Mouse (Mus musculus) bone marrow, adult 2 months (tissue): Measurements from ENCODE around the gene Ackr4.

Experiments
- CTCF ChIP-seq: fragments of 200-500 bp; IDR thresholded peaks from 2 replicates; pipeline ENCODE4 v1.5.1; 2011; ENCODE audit warnings: low read length, control low read depth; ENCODE audit not compliant: control insufficient read depth, insufficient read depth
- POLR2A ChIP-seq: fragments of 200-500 bp; IDR thresholded peaks from 2 replicates; pipeline ENCODE4 v1.6.1; 2011; ENCODE audit warnings: low read depth, mild to moderate bottlenecking, control low read depth, low read length, borderline replicate concordance; ENCODE audit not compliant: control insufficient read depth

GRCm38 (mm10) chr9:104104986-104105385 lies 21.7 kb downstream of the Ackr4 start:
- no peak for TF ChIP-seq POLR2A
- TF ChIP-seq CTCF: no peak
